Mouse (Mus musculus): ENCODE measurements around the gene Pdik1l.
"Not testable (repeated sequence)": the region's sequence is repeated elsewhere in the genome, so short reads cannot be mapped to it uniquely, and the experiment has no call there.

The Pdik1l gene

GRCm38 (mm10) chr4:134298626-134299497 lies 11.2 kb upstream of the Pdik1l start:
- no peak for DNase-seq (ENCODE audit: low spot score in 2 of 2)

GRCm38 (mm10) chr4:134297369-134297768 lies 9.7 kb upstream of the Pdik1l start:
- no peak for DNase-seq (ENCODE audit: low spot score in 2 of 2)

GRCm38 (mm10) chr4:134296523-134296922 lies 8.8 kb upstream of the Pdik1l start:
- DNase-seq (ENCODE audit: low spot score in 2 of 2) = no peak

GRCm38 (mm10) chr4:134296096-134296495 lies 8.4 kb upstream of the Pdik1l start:
- not testable (repeated sequence) for DNase-seq (ENCODE audit: low spot score in 2 of 2)

GRCm38 (mm10) chr4:134293692-134294163 lies 6.0 kb upstream of the Pdik1l start:
- no peak for DNase-seq (ENCODE audit: low spot score in 2 of 2)

GRCm38 (mm10) chr4:134293061-134293691 lies 5.5 kb upstream of the Pdik1l start:
- no peak for DNase-seq (ENCODE audit: low spot score in 2 of 2)

GRCm38 (mm10) chr4:134292067-134292466 lies 4.4 kb upstream of the Pdik1l start:
- DNase-seq (ENCODE audit: low spot score in 2 of 2) = peak; percentile 44 to 66

- no peak for DNase-seq (ENCODE audit: low spot score in 2 of 2)
Observed at GRCm38 (mm10) chr4:134288397-134289256, 932 bp upstream of the Pdik1l start.

GRCm38 (mm10) chr4:134287168-134287564 lies 529 bp downstream of the Pdik1l start:
- peak; percentile 93 to 94 for DNase-seq (ENCODE audit: low spot score in 2 of 2)

- DNase-seq (ENCODE audit: low spot score in 2 of 2) = no peak
Observed at GRCm38 (mm10) chr4:134286226-134287167, 1.2 kb downstream of the Pdik1l start.

- DNase-seq (ENCODE audit: low spot score in 2 of 2) = peak; percentile 26 to 67
Observed at GRCm38 (mm10) chr4:134284942-134285341, 2.8 kb downstream of the Pdik1l start.

GRCm38 (mm10) chr4:134273417-134274345 lies 14.0 kb downstream of the Pdik1l start:
- DNase-seq (ENCODE audit: low spot score in 2 of 2) = peak; percentile 78 to 84

- DNase-seq (ENCODE audit: low spot score in 2 of 2) = no peak
Observed at GRCm38 (mm10) chr4:134272731-134273416, 14.8 kb downstream of the Pdik1l start.

- DNase-seq (ENCODE audit: low spot score in 2 of 2) = no peak
Observed at GRCm38 (mm10) chr4:134271979-134272378, 15.7 kb downstream of the Pdik1l start.

- DNase-seq (ENCODE audit: low spot score in 2 of 2) = not testable (repeated sequence)
Observed at GRCm38 (mm10) chr4:134269622-134270021, 18.1 kb downstream of the Pdik1l start.

- DNase-seq (ENCODE audit: low spot score in 2 of 2) = no peak
Observed at GRCm38 (mm10) chr4:134268102-134268655, 19.5 kb downstream of the Pdik1l start.

GRCm38 (mm10) chr4:134265860-134266585 lies 21.7 kb downstream of the Pdik1l start:
- DNase-seq (ENCODE audit: low spot score in 2 of 2) = no peak

GRCm38 (mm10) chr4:134263191-134263590 lies 24.5 kb downstream of the Pdik1l start:
- DNase-seq (ENCODE audit: low spot score in 2 of 2) = no peak
